Mouse (Mus musculus) brain, embryonic 18.5 days (tissue): Measurements from ENCODE around the gene Spag17.
A peak's percentile ranks its signal among the peaks of the same experiment; 100 is the strongest.

Experiments
- DNase-seq: peaks from one replicate; pipeline ENCODE4 v3.0.0-alpha.2; 2012; ENCODE audit warnings: low read depth, low spot score

Spag17 gene

GRCm38 (mm10) chr3:100162315-100163105 lies 277.3 kb downstream of the Spag17 start, which contains the start of the genes Gdap2 and Wdr3:
Gdap2 (plus strand) TSS chr3:100162381.
Wdr3 (minus strand) TSS chr3:100162407.
- peak; percentile 88 for DNase-seq

DNA sequence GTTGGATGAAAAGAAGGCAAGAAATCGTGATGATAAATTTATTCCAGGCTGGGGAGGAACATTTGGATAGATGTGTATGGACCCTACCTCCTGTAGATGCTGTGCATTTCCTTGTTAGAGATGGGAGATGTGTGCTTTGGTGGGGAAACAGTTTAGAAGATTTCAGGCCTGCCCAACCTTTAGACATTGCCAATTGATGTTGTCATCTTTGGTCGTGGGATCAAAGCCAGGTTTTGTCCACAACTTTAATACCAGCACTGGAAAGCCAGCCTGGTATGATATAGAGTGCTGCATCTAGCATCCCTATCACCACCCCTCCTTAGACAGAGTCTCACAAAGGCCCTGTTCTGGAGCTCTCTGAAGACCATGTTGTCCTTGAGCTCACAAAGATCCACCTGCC lies 278.4 kb downstream of the Spag17 start:
- DNase-seq, result no peak

GRCm38 (mm10) chr3:100164991-100165390 lies 279.8 kb downstream of the Spag17 start:
- DNase-seq, result no peak

DNA sequence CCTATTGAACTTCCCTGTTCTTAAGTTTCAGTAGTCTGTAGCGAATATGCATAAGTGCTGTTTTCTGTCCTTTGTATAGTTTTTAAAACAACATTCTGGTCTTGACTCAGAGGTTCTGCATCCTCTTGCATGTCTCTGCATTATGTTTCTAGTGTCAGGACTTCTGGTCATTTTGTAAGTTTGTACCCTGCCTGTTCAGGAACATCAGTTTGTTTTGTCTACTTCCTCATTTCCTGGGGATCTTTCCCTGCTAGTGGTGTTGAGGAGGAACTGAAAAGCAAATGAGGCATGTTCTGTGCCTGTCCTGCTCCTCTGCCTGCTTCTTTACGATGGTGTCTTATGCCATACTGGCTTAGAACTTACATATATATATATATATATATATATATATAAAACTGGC lies 290.8 kb downstream of the Spag17 start:
- DNase-seq, result no peak

GRCm38 (mm10) chr3:100180471-100180870 lies 295.3 kb downstream of the Spag17 start:
- DNase-seq, result no peak

DNA sequence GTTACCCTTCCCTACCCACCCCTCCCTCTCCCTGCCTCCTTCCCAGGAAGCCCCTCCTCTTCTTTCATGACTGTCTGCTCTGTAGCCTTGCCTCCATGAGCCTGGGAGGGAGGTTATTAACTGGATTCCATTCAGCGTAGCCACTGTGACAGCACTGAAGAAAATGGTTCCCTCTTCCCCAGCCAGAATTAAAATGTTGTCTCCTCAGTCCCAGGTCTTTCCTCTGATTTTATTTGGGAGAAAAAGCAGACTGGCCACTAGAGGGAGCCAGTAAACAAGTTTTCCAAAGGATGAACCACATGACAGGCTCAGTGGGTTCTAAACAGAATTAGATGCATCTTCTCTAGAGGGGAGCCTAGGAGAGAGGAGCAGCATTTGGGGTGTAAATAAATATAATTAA lies 304.2 kb downstream of the Spag17 start:
- DNase-seq, result peak; percentile 62

GRCm38 (mm10) chr3:100189861-100190260 lies 304.7 kb downstream of the Spag17 start:
- DNase-seq, result no peak
